Mouse (Mus musculus): ENCODE results near the gene Man1a2.

Man1a2 gene

GRCm38 (mm10) chr3:100568443-100569390, 116.6 kb downstream of the Man1a2 start:
- peak; percentile 69 for DNase-seq (ENCODE audit: extremely low read depth, low read depth)

GRCm38 (mm10) chr3:100563565-100563964, 121.7 kb downstream of the Man1a2 start:
- no peak for DNase-seq (ENCODE audit: extremely low read depth, low read depth)

GRCm38 (mm10) chr3:100562455-100562854, 122.8 kb downstream of the Man1a2 start:
- DNase-seq (ENCODE audit: extremely low read depth, low read depth), result no peak

GRCm38 (mm10) chr3:100561561-100562175, 123.6 kb downstream of the Man1a2 start:
- no peak for DNase-seq (ENCODE audit: extremely low read depth, low read depth)

GRCm38 (mm10) chr3:100559431-100559830, 125.9 kb downstream of the Man1a2 start:
- DNase-seq (ENCODE audit: extremely low read depth, low read depth), result no peak

GRCm38 (mm10) chr3:100558211-100558708, 127.0 kb downstream of the Man1a2 start:
- no peak for DNase-seq (ENCODE audit: extremely low read depth, low read depth)

- DNase-seq (ENCODE audit: extremely low read depth, low read depth), result no peak
Measured at GRCm38 (mm10) chr3:100554843-100555242, 130.5 kb downstream of the Man1a2 start.

GRCm38 (mm10) chr3:100552171-100552570, 133.1 kb downstream of the Man1a2 start:
- DNase-seq (ENCODE audit: extremely low read depth, low read depth), result no peak

- no peak for DNase-seq (ENCODE audit: extremely low read depth, low read depth)
Measured at GRCm38 (mm10) chr3:100547913-100548292, 137.4 kb downstream of the Man1a2 start.

- peak; percentile 100 for DNase-seq (ENCODE audit: extremely low read depth, low read depth)
Measured at GRCm38 (mm10) chr3:100547162-100547912, 138.0 kb downstream of the Man1a2 start.

- no peak for DNase-seq (ENCODE audit: extremely low read depth, low read depth)
Measured at GRCm38 (mm10) chr3:100536686-100537085, 148.6 kb downstream of the Man1a2 start.

GRCm38 (mm10) chr3:100535902-100536301, 149.4 kb downstream of the Man1a2 start:
- no peak for DNase-seq (ENCODE audit: extremely low read depth, low read depth)

- no peak for DNase-seq (ENCODE audit: extremely low read depth, low read depth)
Measured at GRCm38 (mm10) chr3:100535298-100535697, 150.0 kb downstream of the Man1a2 start.

- DNase-seq (ENCODE audit: extremely low read depth, low read depth), result no peak
Measured at GRCm38 (mm10) chr3:100534394-100534793, 150.9 kb downstream of the Man1a2 start.

GRCm38 (mm10) chr3:100533429-100533828, 151.9 kb downstream of the Man1a2 start:
- no peak for DNase-seq (ENCODE audit: extremely low read depth, low read depth)

GRCm38 (mm10) chr3:100530919-100531318, 154.4 kb downstream of the Man1a2 start:
- DNase-seq (ENCODE audit: extremely low read depth, low read depth), result peak; percentile 51

- no peak for DNase-seq (ENCODE audit: extremely low read depth, low read depth)
Measured at GRCm38 (mm10) chr3:100530244-100530788, 155.0 kb downstream of the Man1a2 start.

- DNase-seq (ENCODE audit: extremely low read depth, low read depth), result no peak
Measured at GRCm38 (mm10) chr3:100522671-100523070, 162.6 kb downstream of the Man1a2 start.

- no peak for DNase-seq (ENCODE audit: extremely low read depth, low read depth)
Measured at GRCm38 (mm10) chr3:100521626-100522025, 163.7 kb downstream of the Man1a2 start.

- DNase-seq (ENCODE audit: extremely low read depth, low read depth), result no peak
Measured at GRCm38 (mm10) chr3:100515754-100516141, 169.6 kb downstream of the Man1a2 start.

GRCm38 (mm10) chr3:100515093-100515753, 170.1 kb downstream of the Man1a2 start:
- DNase-seq (ENCODE audit: extremely low read depth, low read depth), result no peak
